Comparison of ENCODE assay signal across 27 mouse cellular contexts in the genomic region with DNA sequence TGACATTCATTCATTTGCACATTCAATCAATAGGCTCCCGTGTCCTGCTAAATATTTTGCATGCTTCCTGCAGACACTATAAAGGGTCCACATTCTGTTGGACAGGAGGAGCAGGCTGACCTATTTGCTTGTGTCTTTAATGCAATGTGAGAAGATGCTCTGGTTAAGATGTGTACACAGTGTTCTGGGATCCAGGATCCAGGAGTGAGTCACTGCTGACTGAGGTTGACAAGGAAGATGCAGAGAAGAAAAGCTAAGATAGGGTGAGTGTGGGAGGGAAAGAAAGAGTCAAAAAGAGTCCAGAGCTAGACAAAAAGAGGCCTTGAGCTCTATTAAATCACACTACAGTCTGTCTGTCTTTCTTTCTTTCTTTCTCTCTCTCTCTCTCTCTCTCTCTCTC.
"Had no signal": no experiment of that assay in that cellular context is flagged by ENCODE, and none has a peak within 500 bp of the region (broad histone marks: within the 10 kb centered on the region; RNA-seq: fewer than 3 reads in every experiment).

No protein-coding gene starts in this region.

- H3K9me3 ChIP-seq: heart, embryonic 12.5 days; hindbrain, embryonic 10.5 days; hindbrain, embryonic 12.5 days; intestine, embryonic 15.5 days; kidney, embryonic 15.5 days; limb, embryonic 13.5 days; limb, embryonic 15.5 days; liver, embryonic 12.5 days had no signal

- H3K27ac ChIP-seq: gastrocnemius, adult 2 months; heart, adult 2 months; hindbrain, embryonic 12.5 days; hindbrain, embryonic 14.5 days; intestine, embryonic 15.5 days; kidney, embryonic 15.5 days; kidney, postnatal 0 days; limb, embryonic 13.5 days; limb, embryonic 15.5 days; liver, embryonic 12.5 days; liver, embryonic 14.5 days had no signal

- H3K4me3 ChIP-seq: gastrocnemius, adult 2 months; heart, adult 2 months; heart, embryonic 12.5 days; hindbrain, embryonic 10.5 days; hindbrain, embryonic 12.5 days; intestine, embryonic 15.5 days; kidney, embryonic 15.5 days; limb, embryonic 13.5 days; limb, embryonic 15.5 days; liver, embryonic 12.5 days had no signal

- H3K9ac ChIP-seq: heart, embryonic 12.5 days; hindbrain, embryonic 12.5 days; hindbrain, embryonic 14.5 days; intestine, embryonic 15.5 days; kidney, embryonic 15.5 days; limb, embryonic 13.5 days; limb, embryonic 15.5 days; liver, embryonic 12.5 days; liver, embryonic 14.5 days had no signal

- DNase-seq: gastrocnemius, adult 2 months; gastrocnemius, postnatal 10 days; gastrocnemius, postnatal 25 days; heart, adult 2 months; heart, postnatal 10 days; heart, postnatal 4 days; kidney, adult 18-20 months; kidney, adult 9 months; kidney, postnatal 14 days; kidney, postnatal 36 days; layer of hippocampus, adult 9-11 months; layer of hippocampus, postnatal 36 days; left cerebral cortex, postnatal 4 days had no signal

- H3K4me1 ChIP-seq: liver, embryonic 12.5 days had no signal

- ATAC-seq: hindbrain, embryonic 16.5 days; inflammation-experienced regulatory T-cells, adult 6 months; intestine, postnatal 0 days; liver, embryonic 12.5 days had no signal

- H3K36me3 ChIP-seq: heart, embryonic 12.5 days; hindbrain, embryonic 10.5 days; hindbrain, embryonic 12.5 days; intestine, embryonic 15.5 days; kidney, embryonic 15.5 days; limb, embryonic 13.5 days; limb, embryonic 15.5 days; liver, embryonic 12.5 days had no signal

- H3K4me2 ChIP-seq: heart, embryonic 12.5 days; hindbrain, embryonic 12.5 days; hindbrain, embryonic 14.5 days; intestine, embryonic 15.5 days; kidney, embryonic 15.5 days; limb, embryonic 13.5 days; limb, embryonic 15.5 days; liver, embryonic 12.5 days had no signal

- H3K27me3 ChIP-seq: heart, embryonic 12.5 days; hindbrain, embryonic 12.5 days; intestine, embryonic 15.5 days; kidney, embryonic 15.5 days; limb, embryonic 15.5 days; liver, embryonic 12.5 days had no signal
